Comparison of ENCODE assay signal across 10 mouse cellular contexts in the genomic region with DNA sequence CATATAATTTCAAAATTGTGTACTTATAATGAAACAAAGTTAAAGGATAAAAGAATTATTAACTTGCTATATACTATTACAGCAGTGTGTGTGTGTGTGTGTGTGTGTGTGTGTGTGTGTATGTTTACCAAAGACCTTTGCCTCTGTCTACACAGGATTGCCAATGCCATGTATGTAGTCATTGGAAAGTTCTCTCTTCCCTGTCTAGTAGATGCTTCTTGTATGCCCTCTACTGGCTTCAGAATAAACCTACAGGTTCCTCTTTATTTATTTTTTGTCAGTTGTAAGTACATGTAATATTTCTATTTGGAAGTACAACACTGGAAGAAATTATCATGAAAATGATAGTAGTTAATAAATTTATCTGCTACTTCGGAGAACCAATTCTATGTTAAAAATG.
A peak's percentile ranks its signal among the peaks of the same experiment; 100 is the strongest.
DNase-seq lines count a peak whose midpoint lies in the region; ATAC-seq lines count a peak whose summit lies in the region.
"Had no signal": no experiment of that assay in that cellular context is flagged by ENCODE, and none has a peak within 500 bp of the region (broad histone marks: within the 10 kb centered on the region; RNA-seq: fewer than 3 reads in every experiment).

No protein-coding gene starts in this region.

- 81% methylated on average over 1 of the region's 1 CpGs for WGBS in neural tube, embryonic 12.5 days
- WGBS in hindbrain, embryonic 15.5 days = 74% methylated on average over 1 of the region's 1 CpGs

- H3K9me3 ChIP-seq in neural tube, embryonic 12.5 days = no peaks in the 10 kb centered on the region
- no peaks in the 10 kb centered on the region for H3K9me3 ChIP-seq in hindbrain, embryonic 15.5 days
- H3K9me3 ChIP-seq: liver, embryonic 13.5 days had no signal

- DNase-seq in embryo, embryonic 10 days (ENCODE audit: low spot score) = peak; percentile 22
- DNase-seq in embryo, embryonic 9.5 days (ENCODE audit: extremely low spot score) = no peak
- DNase-seq in neural tube, embryonic 10.5 days (ENCODE audit: extremely low spot score, low spot score) = no peak
- DNase-seq in T-cell, adult 2 months (ENCODE audit: low spot score) = no peak
- DNase-seq in thymus, postnatal 4 days = no peak
- DNase-seq: heart, postnatal 14 days; liver, embryonic 13.5 days had no signal

- no peak overlapping the region for H3K4me2 ChIP-seq in neural tube, embryonic 12.5 days (replicated peaks)
- no peak overlapping the region for H3K4me2 ChIP-seq in hindbrain, embryonic 15.5 days
- H3K4me2 ChIP-seq: liver, embryonic 13.5 days had no signal

- H3K27ac ChIP-seq in neural tube, embryonic 12.5 days = no peak overlapping the region
- H3K27ac ChIP-seq in hindbrain, embryonic 15.5 days (replicated peaks) = no peak overlapping the region
- H3K27ac ChIP-seq: liver, embryonic 13.5 days had no signal

- no peak overlapping the region for H3K9ac ChIP-seq in neural tube, embryonic 12.5 days
- H3K9ac ChIP-seq in hindbrain, embryonic 15.5 days = no peak overlapping the region
- H3K9ac ChIP-seq: liver, embryonic 13.5 days had no signal

- ATAC-seq in neural tube, embryonic 12.5 days (ENCODE audit: low FRiP score, low read depth) = peak; percentile 50; the same call in 1 of the 2 replicates
- peak; percentile 61; the same call in 1 of the 2 replicates for ATAC-seq in hindbrain, embryonic 15.5 days (ENCODE audit: low FRiP score, low read depth)
- ATAC-seq in cerebellum, adult (ENCODE audit: insufficient number of reproducible peaks, low FRiP score, low TSS enrichment) = no peak

- H3K4me3 ChIP-seq in neural tube, embryonic 12.5 days = no peak overlapping the region
- no peak overlapping the region for H3K4me3 ChIP-seq in hindbrain, embryonic 15.5 days
- H3K4me3 ChIP-seq: liver, embryonic 13.5 days had no signal

- H3K27me3 ChIP-seq in neural tube, embryonic 12.5 days (replicated peaks) = no peaks in the 10 kb centered on the region
- no peaks in the 10 kb centered on the region for H3K27me3 ChIP-seq in hindbrain, embryonic 15.5 days
- H3K27me3 ChIP-seq: liver, embryonic 13.5 days had no signal

- H3K36me3 ChIP-seq in neural tube, embryonic 12.5 days = no peaks in the 10 kb centered on the region
- H3K36me3 ChIP-seq in hindbrain, embryonic 15.5 days = no peaks in the 10 kb centered on the region
- H3K36me3 ChIP-seq: liver, embryonic 13.5 days had no signal

- no peaks in the 10 kb centered on the region for H3K4me1 ChIP-seq in neural tube, embryonic 12.5 days
- no peaks in the 10 kb centered on the region for H3K4me1 ChIP-seq in hindbrain, embryonic 15.5 days (replicated peaks)
- H3K4me1 ChIP-seq: liver, embryonic 13.5 days had no signal
